Mouse (Mus musculus) C2C12 (cell line): ENCODE results near the gene Samd4. TPM values are rescaled to one million over a fixed set of nuclear protein-coding genes. Genes with fewer than 3 reads are reported as not detected.

ENCODE experiments used
- H3K27me3 ChIP-seq: one replicate; pipeline ENCODE4 v1.6.1; 2011; ENCODE audit not compliant: control insufficient read depth, insufficient read depth, insufficient read length
- H3K36me3 ChIP-seq: one replicate; pipeline ENCODE4 v1.6.1; 2011; ENCODE audit not compliant: control insufficient read depth, insufficient read depth
- H3K4me3 ChIP-seq: one replicate; pipeline ENCODE4 v1.5.1; 2011; ENCODE audit warnings: mild to moderate bottlenecking, control low read depth; ENCODE audit not compliant: poor library complexity, insufficient read depth, severe bottlenecking
- H3K79me2 ChIP-seq: one replicate; pipeline ENCODE4 v1.6.1; 2011; ENCODE audit not compliant: control insufficient read depth, insufficient read depth
- H3K79me3 ChIP-seq: one replicate; pipeline ENCODE4 v1.6.1; 2011; ENCODE audit warnings: low read depth, control low read depth
- H3ac ChIP-seq: one replicate; pipeline ENCODE3; 2011; ENCODE audit warnings: low read depth; ENCODE audit not compliant: control insufficient read depth, insufficient read length
- CEBPB ChIP-seq: IDR thresholded peaks from one replicate; pipeline ENCODE4 v1.6.1; 2011; ENCODE audit warnings: low read depth, mild to moderate bottlenecking, control low read depth, moderate library complexity
- CTCF ChIP-seq: IDR thresholded peaks from one replicate; pipeline ENCODE4 v1.5.1; 2011; ENCODE audit not compliant: control insufficient read depth, insufficient read depth, insufficient read length
- FOSL1 ChIP-seq: IDR thresholded peaks from one replicate; pipeline ENCODE4 v1.8.0; 2011; ENCODE audit warnings: mild to moderate bottlenecking, low read length; ENCODE audit not compliant: poor library complexity, insufficient read depth, severe bottlenecking
- MAX ChIP-seq: IDR thresholded peaks from one replicate; pipeline ENCODE4 v1.6.1; 2011; ENCODE audit warnings: mild to moderate bottlenecking, control low read depth
- MYOD1 ChIP-seq: IDR thresholded peaks from one replicate; pipeline ENCODE4 v1.6.1; 2011; ENCODE audit warnings: low read depth; ENCODE audit not compliant: control insufficient read depth, insufficient read length
- MYOG ChIP-seq: IDR thresholded peaks from one replicate; pipeline ENCODE4 v1.6.1; 2011; ENCODE audit not compliant: control insufficient read depth, insufficient read length; ENCODE audit errors: extremely low read depth
- USF1 ChIP-seq: IDR thresholded peaks from one replicate; pipeline ENCODE4 v1.6.1; 2011; ENCODE audit warnings: low read depth, mild to moderate bottlenecking, control low read depth, moderate library complexity
- polyA plus RNA-seq: library from polyadenylated mRNA; unstranded; fragments of >200 nt; fragmentation: generic; extraction: Trizol; gene quantifications from one replicate; pipeline ENCODE4 v1.2.1, GENCODE M21; 2012; ENCODE audit warnings: missing spikeins

Gene Samd4
- polyA plus RNA-seq, 1 experiment = 9.9 TPM

GRCm38 (mm10) chr14:47058969-47059368, 176.3 kb downstream of the Samd4 start:
- Histone ChIP-seq H3K79me3 (peaks cover 2% of the 10 kb centered on the region), H3K27me3 (no peaks in the 10 kb centered on the region), H3K4me3 (no peak overlapping the region), H3K79me2 (no peaks in the 10 kb centered on the region), H3K36me3 (peaks cover 15% of the 10 kb centered on the region), H3ac (no peak overlapping the region)
- TF ChIP-seq CEBPB (no peak), MYOD1 (no peak), MYOG (no peak), MAX (no peak), USF1 (no peak), CTCF (no peak), FOSL1 (no peak)

- H3K79me3 ChIP-seq = no peaks in the 10 kb centered on the region
- no peak overlapping the region for H3ac ChIP-seq
- H3K27me3 ChIP-seq = no peaks in the 10 kb centered on the region
- H3K4me3 ChIP-seq = no peak overlapping the region
- H3K36me3 ChIP-seq = peaks cover 29% of the 10 kb centered on the region
- no peaks in the 10 kb centered on the region for H3K79me2 ChIP-seq
- TF ChIP-seq CEBPB = no peak
- no peak for TF ChIP-seq MYOD1
Observed at GRCm38 (mm10) chr14:47065067-47065466, 182.4 kb downstream of the Samd4 start.

GRCm38 (mm10) chr14:47066901-47067300, 184.2 kb downstream of the Samd4 start:
- H3K27me3 ChIP-seq = no peaks in the 10 kb centered on the region
- H3K79me3 ChIP-seq = no peaks in the 10 kb centered on the region
- H3K36me3 ChIP-seq = peaks cover 38% of the 10 kb centered on the region
- no peak overlapping the region for H3K4me3 ChIP-seq
- TF ChIP-seq MYOD1 (no peak), CTCF (no peak), FOSL1 (no peak), MAX (no peak), USF1 (no peak), MYOG (no peak), CEBPB (no peak)
- no peak overlapping the region for H3ac ChIP-seq
- H3K79me2 ChIP-seq = no peaks in the 10 kb centered on the region

GRCm38 (mm10) chr14:47074045-47074666, 191.5 kb downstream of the Samd4 start:
- Histone ChIP-seq H3K4me3 (no peak overlapping the region), H3K79me3 (no peaks in the 10 kb centered on the region), H3K79me2 (no peaks in the 10 kb centered on the region), H3ac (no peak overlapping the region), H3K27me3 (no peaks in the 10 kb centered on the region), H3K36me3 (peaks cover 46% of the 10 kb centered on the region)
- TF ChIP-seq MAX (no peak), USF1 (no peak), CTCF (peak; percentile 19), MYOG (no peak), FOSL1 (no peak), MYOD1 (no peak), CEBPB (no peak)

GRCm38 (mm10) chr14:47075010-47075677, 192.5 kb downstream of the Samd4 start:
- Histone ChIP-seq H3ac (no peak overlapping the region), H3K36me3 (peaks cover 47% of the 10 kb centered on the region), H3K27me3 (no peaks in the 10 kb centered on the region), H3K4me3 (no peak overlapping the region), H3K79me2 (no peaks in the 10 kb centered on the region), H3K79me3 (no peaks in the 10 kb centered on the region)
- TF ChIP-seq CEBPB (no peak), CTCF (no peak), MYOG (no peak), MYOD1 (no peak), FOSL1 (no peak)
